Mouse (Mus musculus): Measurements from ENCODE around the gene Col12a1.
A peak's percentile ranks its signal among the peaks of the same experiment; 100 is the strongest.

The Col12a1 gene

GRCm38 (mm10) chr9:79718481-79719370 lies at the start of gene Col12a1:
Col12a1 (minus strand) TSS chr9:79718831.
- no peak for DNase-seq (ENCODE audit: low spot score)

- DNase-seq (ENCODE audit: low spot score): no peak
Measured at GRCm38 (mm10) chr9:79766991-79767545, 48.4 kb upstream of the Col12a1 start.

- no peak for DNase-seq (ENCODE audit: low spot score)
Measured at GRCm38 (mm10) chr9:79765329-79765728, 46.7 kb upstream of the Col12a1 start.

- DNase-seq (ENCODE audit: low spot score): no peak
Measured at GRCm38 (mm10) chr9:79762519-79762918, 43.9 kb upstream of the Col12a1 start.

- no peak for DNase-seq (ENCODE audit: low spot score)
Measured at GRCm38 (mm10) chr9:79760076-79760475, 41.4 kb upstream of the Col12a1 start.

GRCm38 (mm10) chr9:79759385-79760005 lies 40.9 kb upstream of the Col12a1 start, which contains the start of gene Cox7a2:
Cox7a2 (minus strand) TSS chr9:79759878.
- DNase-seq (ENCODE audit: low spot score): peak; percentile 87

- no peak for DNase-seq (ENCODE audit: low spot score)
Measured at GRCm38 (mm10) chr9:79755311-79755710, 36.7 kb upstream of the Col12a1 start.

GRCm38 (mm10) chr9:79751846-79752245 lies 33.2 kb upstream of the Col12a1 start:
- DNase-seq (ENCODE audit: low spot score): no peak

GRCm38 (mm10) chr9:79750709-79751108 lies 32.1 kb upstream of the Col12a1 start:
- DNase-seq (ENCODE audit: low spot score): no peak

- no peak for DNase-seq (ENCODE audit: low spot score)
Measured at GRCm38 (mm10) chr9:79745036-79745435, 26.4 kb upstream of the Col12a1 start.

GRCm38 (mm10) chr9:79735608-79736007 lies 17.0 kb upstream of the Col12a1 start:
- DNase-seq (ENCODE audit: low spot score): no peak

GRCm38 (mm10) chr9:79730301-79730700 lies 11.7 kb upstream of the Col12a1 start:
- no peak for DNase-seq (ENCODE audit: low spot score)

- DNase-seq (ENCODE audit: low spot score): peak; percentile 57
Measured at GRCm38 (mm10) chr9:79723090-79723489, 4.5 kb upstream of the Col12a1 start.

GRCm38 (mm10) chr9:79721056-79721455 lies 2.4 kb upstream of the Col12a1 start:
- DNase-seq (ENCODE audit: low spot score): peak; percentile 22

GRCm38 (mm10) chr9:79720143-79720542 lies 1.5 kb upstream of the Col12a1 start:
- no peak for DNase-seq (ENCODE audit: low spot score)

GRCm38 (mm10) chr9:79719451-79719850 lies 820 bp upstream of the Col12a1 start:
- DNase-seq (ENCODE audit: low spot score): no peak

GRCm38 (mm10) chr9:79717836-79718475 lies 675 bp downstream of the Col12a1 start:
- no peak for DNase-seq (ENCODE audit: low spot score)

GRCm38 (mm10) chr9:79716909-79717835 lies 1.5 kb downstream of the Col12a1 start:
- DNase-seq (ENCODE audit: low spot score): peak; percentile 58

GRCm38 (mm10) chr9:79716496-79716895 lies 2.1 kb downstream of the Col12a1 start:
- no peak for DNase-seq (ENCODE audit: low spot score)

GRCm38 (mm10) chr9:79714471-79715045 lies 4.1 kb downstream of the Col12a1 start:
- DNase-seq (ENCODE audit: low spot score): no peak

All from layer of hippocampus, adult 9-10 months (tissue).